Mouse (Mus musculus) MEL (cell line): ENCODE measurements at regions not wholly inside any gene's neighbourhood (a gene's known extent, or its start where the extent isn't known, plus 50 kb on each side); places are given as distances from the start of the nearest gene placed in this dataset.

Source experiments
- CTCF ChIP-seq, 3 experiments: IDR thresholded peaks in 2 of 3; conservative IDR thresholded peaks in 1 of 3; 2 replicates each; pipeline ENCODE4 v1.5.1; 2011 to 2012; ENCODE audit warnings: low read length in 3 of 3, low read depth in 2 of 3, mild to moderate bottlenecking in 2 of 3, improper control_type of control experiment in 1 of 3, inconsistent platforms in 1 of 3, mixed read lengths in 1 of 3, moderate library complexity in 1 of 3; ENCODE audit not compliant: control insufficient read depth in 1 of 3, insufficient read depth in 1 of 3, poor library complexity in 1 of 3, severe bottlenecking in 1 of 3
- POLR2A ChIP-seq, 2 experiments: IDR thresholded peaks; 2 replicates each; pipeline ENCODE4 v1.6.1; 2011 to 2012; ENCODE audit warnings: low read length in 2 of 2, mild to moderate bottlenecking in 2 of 2, control low read depth in 1 of 2, improper control_type of control experiment in 1 of 2, low read depth in 1 of 2, moderate library complexity in 1 of 2; ENCODE audit not compliant: control insufficient read depth in 1 of 2, insufficient read depth in 1 of 2, poor library complexity in 1 of 2
- TAL1 ChIP-seq: IDR thresholded peaks from 2 replicates; pipeline ENCODE4 v1.6.1; 2012; ENCODE audit warnings: mild to moderate bottlenecking, inconsistent platforms, low read length, moderate library complexity, mixed read lengths

DNA sequence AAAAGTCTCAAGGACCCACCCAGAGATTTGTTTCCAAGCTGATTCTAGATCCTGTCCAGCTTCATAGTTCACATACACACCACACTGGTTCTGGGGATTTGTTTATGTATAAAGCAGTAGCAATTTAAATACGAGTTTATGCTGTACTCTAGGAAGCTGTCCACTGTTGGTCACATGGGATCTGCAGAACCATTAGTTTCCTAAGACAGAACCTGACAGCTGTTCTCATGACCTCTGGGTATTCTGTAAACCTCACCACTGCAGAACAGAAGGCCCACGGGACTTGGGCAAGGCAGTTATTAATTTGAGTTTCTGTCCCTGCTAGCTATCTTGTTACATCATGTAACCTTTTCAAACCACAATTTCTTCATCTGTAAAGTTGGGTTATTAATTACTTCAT is 265.4 kb upstream of the Smlr1 start:
- TF ChIP-seq POLR2A (IDR thresholded peaks at IDR 0.05; ENCODE audit: control insufficient read depth in 1 of 2, insufficient read depth in 1 of 2, low read depth in 1 of 2, low read length in 2 of 2, poor library complexity in 1 of 2) = no peak
- TF ChIP-seq CTCF (IDR thresholded peaks at IDR 0.05 in 2 of 3, conservative IDR thresholded peaks at IDR 0.05 in 1 of 3; ENCODE audit: control insufficient read depth in 1 of 3, insufficient read depth in 1 of 3, low read depth in 2 of 3, low read length in 3 of 3, poor library complexity in 1 of 3, severe bottlenecking in 1 of 3) = no peak
- no peak for TF ChIP-seq TAL1
